Mouse (Mus musculus): ENCODE data around the gene Pced1a. TPM values are rescaled to one million over a fixed set of nuclear protein-coding genes. Genes with fewer than 3 reads are reported as not detected.

Pced1a gene
- 2.1 and 6.0 TPM in 2 replicates for total RNA-seq (2015; ENCODE audit: low replicate concordance)
- 1.7 and 2.8 TPM in 2 replicates for total RNA-seq (2017; ENCODE audit: low replicate concordance)

- peak; percentile 91 for ATAC-seq (replicated peaks; ENCODE audit: low FRiP score, poor library complexity, severe bottlenecking)
Measured at GRCm38 (mm10) chr2:130424126-130424853, at the start of gene Pced1a, which contains the start of gene Vps16. Gene Pced1a, minus strand, starts transcription at chr2:130424701. Gene Vps16, plus strand, starts transcription at chr2:130424339.

GRCm38 (mm10) chr2:130472908-130473510, 48.5 kb upstream of the Pced1a start:
- no peak for ATAC-seq (replicated peaks; ENCODE audit: low FRiP score, poor library complexity, severe bottlenecking)

GRCm38 (mm10) chr2:130469935-130470334, 45.4 kb upstream of the Pced1a start:
- ATAC-seq (replicated peaks; ENCODE audit: low FRiP score, poor library complexity, severe bottlenecking): peak; percentile 77

- ATAC-seq (replicated peaks; ENCODE audit: low FRiP score, poor library complexity, severe bottlenecking): no peak
Measured at GRCm38 (mm10) chr2:130469366-130469765, 44.9 kb upstream of the Pced1a start.

- ATAC-seq (replicated peaks; ENCODE audit: low FRiP score, poor library complexity, severe bottlenecking): no peak
Measured at GRCm38 (mm10) chr2:130466438-130466837, 41.9 kb upstream of the Pced1a start.

GRCm38 (mm10) chr2:130461287-130462071, 37.0 kb upstream of the Pced1a start:
- ATAC-seq (replicated peaks; ENCODE audit: low FRiP score, poor library complexity, severe bottlenecking): no peak

GRCm38 (mm10) chr2:130459576-130459975, 35.1 kb upstream of the Pced1a start:
- ATAC-seq (replicated peaks; ENCODE audit: low FRiP score, poor library complexity, severe bottlenecking): no peak

- ATAC-seq (replicated peaks; ENCODE audit: low FRiP score, poor library complexity, severe bottlenecking): no peak
Measured at GRCm38 (mm10) chr2:130457871-130458270, 33.4 kb upstream of the Pced1a start.

GRCm38 (mm10) chr2:130454748-130455370, 30.4 kb upstream of the Pced1a start:
- no peak for ATAC-seq (replicated peaks; ENCODE audit: low FRiP score, poor library complexity, severe bottlenecking)

GRCm38 (mm10) chr2:130453421-130453820, 28.9 kb upstream of the Pced1a start:
- ATAC-seq (replicated peaks; ENCODE audit: low FRiP score, poor library complexity, severe bottlenecking): no peak

GRCm38 (mm10) chr2:130452266-130452665, 27.8 kb upstream of the Pced1a start:
- ATAC-seq (replicated peaks; ENCODE audit: low FRiP score, poor library complexity, severe bottlenecking): no peak

GRCm38 (mm10) chr2:130451727-130452090, 27.2 kb upstream of the Pced1a start:
- ATAC-seq (replicated peaks; ENCODE audit: low FRiP score, poor library complexity, severe bottlenecking): no peak

GRCm38 (mm10) chr2:130451086-130451726, 26.7 kb upstream of the Pced1a start:
- ATAC-seq (replicated peaks; ENCODE audit: low FRiP score, poor library complexity, severe bottlenecking): no peak

GRCm38 (mm10) chr2:130450434-130450796, 25.9 kb upstream of the Pced1a start:
- peak; percentile 86 for ATAC-seq (replicated peaks; ENCODE audit: low FRiP score, poor library complexity, severe bottlenecking)

GRCm38 (mm10) chr2:130449794-130450433, 25.4 kb upstream of the Pced1a start, which contains the start of gene Ptpra:
Gene Ptpra, plus strand, starts transcription at chr2:130450278.
- peak; percentile 96 for ATAC-seq (replicated peaks; ENCODE audit: low FRiP score, poor library complexity, severe bottlenecking)

- no peak for ATAC-seq (replicated peaks; ENCODE audit: low FRiP score, poor library complexity, severe bottlenecking)
Measured at GRCm38 (mm10) chr2:130449021-130449793, 24.7 kb upstream of the Pced1a start.

- ATAC-seq (replicated peaks; ENCODE audit: low FRiP score, poor library complexity, severe bottlenecking): no peak
Measured at GRCm38 (mm10) chr2:130448449-130448848, 23.9 kb upstream of the Pced1a start.

- peak; percentile 73 for ATAC-seq (replicated peaks; ENCODE audit: low FRiP score, poor library complexity, severe bottlenecking)
Measured at GRCm38 (mm10) chr2:130442162-130442561, 17.7 kb upstream of the Pced1a start.
